8 mouse cellular contexts compared by ENCODE assay signal in the genomic region with DNA sequence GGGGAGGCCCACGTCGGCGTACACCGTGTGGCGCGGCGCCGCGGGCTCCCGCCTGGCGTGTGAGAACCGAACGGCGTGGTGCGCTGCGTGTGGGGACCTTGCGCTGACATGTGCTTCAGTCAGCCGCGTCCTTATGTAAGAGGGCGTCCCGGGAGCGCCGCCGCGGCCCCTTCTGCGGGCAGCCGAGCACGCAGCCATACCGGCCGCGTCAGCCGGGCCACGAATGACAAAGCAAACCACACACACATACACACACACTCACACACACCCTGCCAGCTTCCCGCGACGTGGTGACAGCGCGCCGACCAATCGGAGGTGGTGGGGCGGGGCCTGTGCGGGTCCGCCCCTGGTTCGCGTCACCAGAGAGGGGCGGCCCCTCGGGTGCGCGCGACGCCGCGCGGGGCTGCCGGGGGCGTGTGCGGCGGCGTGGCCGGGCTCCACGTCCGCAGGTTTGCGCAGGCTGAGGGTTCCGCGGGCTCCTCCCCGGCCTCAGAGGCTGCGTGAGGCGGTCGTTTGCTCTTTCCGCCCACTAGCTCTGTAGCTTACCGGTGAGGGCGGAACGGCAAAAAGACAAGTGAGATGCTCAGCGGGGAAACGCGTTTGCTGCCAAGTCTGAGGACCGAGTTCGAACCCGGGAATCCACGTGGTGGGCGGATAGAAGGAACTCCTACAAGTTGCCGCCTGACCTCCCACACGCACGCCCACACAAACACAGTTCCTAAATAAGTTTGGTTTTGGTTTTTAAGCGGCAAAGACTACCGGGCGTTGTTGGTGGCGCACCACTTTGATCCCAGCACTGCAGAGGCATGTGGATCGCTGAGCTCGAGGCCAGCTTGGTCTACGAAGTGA. TPM values are rescaled to one million over a fixed set of nuclear protein-coding genes. Genes with fewer than 3 reads are reported as not detected.
A peak's percentile ranks its signal among the peaks of the same experiment; 100 is the strongest.
DNase-seq lines count a peak whose midpoint lies in the region; ATAC-seq and TF ChIP-seq lines count a peak whose summit lies in the region.

No protein-coding gene starts in this region.

- peak overlapping the region; percentile 64 to 75 for H3K4me3 ChIP-seq in MEL (ENCODE audit: control insufficient read depth in 1 of 2, insufficient read depth in 1 of 2, low read depth in 2 of 2, low read length in 2 of 2)
- H3K4me3 ChIP-seq in forebrain, embryonic 16.5 days (replicated peaks; ENCODE audit: low read length) = peak overlapping the region; percentile 96
- H3K4me3 ChIP-seq in layer of hippocampus, adult 2 months = peak overlapping the region; percentile 81
- peak overlapping the region; percentile 98 for H3K4me3 ChIP-seq in lung, adult 2 months (replicated peaks; ENCODE audit: extremely low read depth, low read depth, low read length)
- peak overlapping the region; percentile 72 for H3K4me3 ChIP-seq in neural tube, embryonic 15.5 days (replicated peaks)

- H3K4me1 ChIP-seq in MEL (ENCODE audit: control insufficient read depth in 1 of 2, insufficient read depth in 2 of 2, low read length in 2 of 2) = peaks cover 3 to 30% of the 10 kb centered on the region in 2 experiments; a peak in 3 of 4 replicates
- peaks cover 20% of the 10 kb centered on the region for H3K4me1 ChIP-seq in forebrain, embryonic 16.5 days (replicated peaks; ENCODE audit: control insufficient read depth, insufficient read depth, low read length)
- peaks cover 5% of the 10 kb centered on the region; the same call in 1 of the 2 replicates for H3K4me1 ChIP-seq in lung, adult 2 months (ENCODE audit: control insufficient read depth, insufficient read depth, low read length)
- H3K4me1 ChIP-seq in neural tube, embryonic 15.5 days = peaks cover 34% of the 10 kb centered on the region

- TF ChIP-seq CTCF in MEL (IDR thresholded peaks at IDR 0.05 in 2 of 3, conservative IDR thresholded peaks at IDR 0.05 in 1 of 3; ENCODE audit: control insufficient read depth in 1 of 3, insufficient read depth in 1 of 3, low read depth in 2 of 3, low read length in 3 of 3, poor library complexity in 1 of 3, severe bottlenecking in 1 of 3) = no peak
- TF ChIP-seq CTCF in layer of hippocampus, adult 2 months (conservative IDR thresholded peaks at IDR 0.05) = peak; percentile 32; the same call in 1 of the 2 replicates
- TF ChIP-seq CTCF in lung, adult 2 months (IDR thresholded peaks at IDR 0.05; ENCODE audit: insufficient read depth, low read length) = no peak

- H3K9ac ChIP-seq in MEL (ENCODE audit: control insufficient read depth, low read depth, low read length, poor library complexity, severe bottlenecking) = peak overlapping the region; percentile 87
- H3K9ac ChIP-seq in forebrain, embryonic 16.5 days (replicated peaks; ENCODE audit: low read depth, low read length) = peak overlapping the region; percentile 92
- H3K9ac ChIP-seq in neural tube, embryonic 15.5 days (replicated peaks) = peak overlapping the region; percentile 85

- DNase-seq in MEL (ENCODE audit: low read depth, low spot score) = peak; percentile 94
- peak; percentile 92 to 97 for DNase-seq in cerebellum, adult 18-20 months
- DNase-seq in heart, postnatal 4 days = peak; percentile 94
- peak; percentile 93 to 94 for DNase-seq in layer of hippocampus, adult 2 months (ENCODE audit: low spot score in 2 of 2)
- DNase-seq in lung, adult 2 months = peak; percentile 92
- DNase-seq in testis, postnatal 14 days (ENCODE audit: low spot score) = peak; percentile 93

- WGBS in forebrain, embryonic 16.5 days = 1% methylated on average over 81 of the region's 91 CpGs
- under 1% methylated on average over 91 of the region's 91 CpGs for WGBS in lung, adult 2 months
- 1% methylated on average over 90 of the region's 91 CpGs for WGBS in neural tube, embryonic 15.5 days

- TF ChIP-seq EP300 in MEL (IDR thresholded peaks at IDR 0.05; ENCODE audit: low read depth in 1 of 2, low read length in 2 of 2) = peak in 1 of 2 experiments; percentile 17; a peak in 2 of 4 replicates

- TF ChIP-seq POLR2A in MEL (IDR thresholded peaks at IDR 0.05; ENCODE audit: control insufficient read depth in 1 of 2, insufficient read depth in 1 of 2, low read depth in 1 of 2, low read length in 2 of 2, poor library complexity in 1 of 2) = peak; percentile 81 to 82
- peak; percentile 80; the same call in 1 of the 2 replicates for TF ChIP-seq POLR2A in lung, adult 2 months (IDR thresholded peaks at IDR 0.05; ENCODE audit: borderline replicate concordance, extremely low read depth, low read depth, low read length)

- peak overlapping the region; percentile 84 for H3K27ac ChIP-seq in MEL (ENCODE audit: control insufficient read depth, low read depth, low read length)
- H3K27ac ChIP-seq in forebrain, embryonic 16.5 days (ENCODE audit: low read length) = peak overlapping the region; percentile 100
- peak overlapping the region; percentile 99 for H3K27ac ChIP-seq in layer of hippocampus, adult 2 months
- H3K27ac ChIP-seq in neural tube, embryonic 15.5 days (replicated peaks) = peak overlapping the region; percentile 100

- no peak for TF ChIP-seq RAD21 in MEL (IDR thresholded peaks at IDR 0.05; ENCODE audit: low read depth, low read length)

- peaks cover 0 to 19% of the 10 kb centered on the region in 2 experiments; a peak in 2 of 4 replicates for H3K36me3 ChIP-seq in MEL (ENCODE audit: control insufficient read depth in 1 of 2, insufficient read depth in 2 of 2, low read length in 2 of 2)
- H3K36me3 ChIP-seq in forebrain, embryonic 16.5 days (ENCODE audit: control insufficient read depth, insufficient read depth) = no peaks in the 10 kb centered on the region
- no peaks in the 10 kb centered on the region for H3K36me3 ChIP-seq in neural tube, embryonic 15.5 days

- H3K79me2 ChIP-seq in MEL (ENCODE audit: control insufficient read depth, insufficient read depth, low read length, poor library complexity) = peaks cover 34% of the 10 kb centered on the region

- no peaks in the 10 kb centered on the region for H3K9me3 ChIP-seq in MEL (replicated peaks; ENCODE audit: insufficient read depth, low read length)
- H3K9me3 ChIP-seq in forebrain, embryonic 16.5 days (ENCODE audit: control insufficient read depth, low read length) = no peaks in the 10 kb centered on the region
- H3K9me3 ChIP-seq in neural tube, embryonic 15.5 days (replicated peaks) = no peaks in the 10 kb centered on the region

- H3K27me3 ChIP-seq in MEL (ENCODE audit: control insufficient read depth in 1 of 2, insufficient read depth in 2 of 2, low read length in 2 of 2) = no peaks in the 10 kb centered on the region
- H3K27me3 ChIP-seq in forebrain, embryonic 16.5 days (replicated peaks; ENCODE audit: control insufficient read depth, insufficient read depth, low read length) = 0 out of 2 replicates have a peak, but pooled peaks cover 9% of the 10 kb centered on the region
- H3K27me3 ChIP-seq in neural tube, embryonic 15.5 days (replicated peaks) = peaks cover 15% of the 10 kb centered on the region

- peak overlapping the region; percentile 67 for H3K4me2 ChIP-seq in forebrain, embryonic 16.5 days (ENCODE audit: low read length)
- peak overlapping the region; percentile 69 for H3K4me2 ChIP-seq in neural tube, embryonic 15.5 days

- peak; percentile 96 for ATAC-seq in forebrain, embryonic 16.5 days
- ATAC-seq in neural tube, embryonic 15.5 days (ENCODE audit: low FRiP score) = peak; percentile 95

TF ChIP-seq in MEL, 35 proteins besides CTCF, POLR2A, EP300 and RAD21 (continues in another document):
- TF ChIP-seq ZC3H11A (IDR thresholded peaks at IDR 0.05; ENCODE audit: low read depth, low read length) = no peak
- TF ChIP-seq MAX (IDR thresholded peaks at IDR 0.05; ENCODE audit: low read length) = peak; percentile 96
- peak; percentile 88 for TF ChIP-seq MYC (IDR thresholded peaks at IDR 0.05; ENCODE audit: low read depth, low read length)
- TF ChIP-seq SIN3A (IDR thresholded peaks at IDR 0.05; ENCODE audit: low read length) = peak; percentile 78; the same call in 1 of the 2 replicates
- peak; percentile 21; the same call in 1 of the 2 replicates for TF ChIP-seq TCF12 (IDR thresholded peaks at IDR 0.05; ENCODE audit: low read depth, low read length)
- TF ChIP-seq HCFC1 (IDR thresholded peaks at IDR 0.05; ENCODE audit: low read depth, low read length) = peak; percentile 24; the same call in 1 of the 2 replicates
- peak; percentile 48; the same call in 1 of the 2 replicates for TF ChIP-seq TBP (IDR thresholded peaks at IDR 0.05; ENCODE audit: low read depth, low read length)
- peak; percentile 78 for TF ChIP-seq NELFE (IDR thresholded peaks at IDR 0.05; ENCODE audit: low read depth, low read length)
- no peak for TF ChIP-seq CHD2 (IDR thresholded peaks at IDR 0.05; ENCODE audit: low read length)
- peak; percentile 8; the same call in 1 of the 2 replicates for TF ChIP-seq ZMIZ1 (IDR thresholded peaks at IDR 0.05; ENCODE audit: low read depth, low read length)
- TF ChIP-seq MXI1 (IDR thresholded peaks at IDR 0.05; ENCODE audit: low read depth, low read length) = peak; percentile 96
- TF ChIP-seq NRF1 (IDR thresholded peaks at IDR 0.05; ENCODE audit: insufficient read depth, low read depth, low read length, poor library complexity, severe bottlenecking) = peak; percentile 75
- 0 out of 2 replicates have a peak, but pooled peaks have one; percentile 54 for TF ChIP-seq MAZ (IDR thresholded peaks at IDR 0.05; ENCODE audit: low read depth, low read length)
- peak; percentile 62; the same call in 1 of the 2 replicates for TF ChIP-seq ETS1 (IDR thresholded peaks at IDR 0.05; ENCODE audit: low read depth, low read length)
- no peak for TF ChIP-seq MEF2A (IDR thresholded peaks at IDR 0.05; ENCODE audit: extremely low read depth, insufficient replicate concordance, low read depth, low read length, poor library complexity, severe bottlenecking)

RNA-seq across cellular contexts. Expression of a gene that starts 0.7 kb away (rescaled TPM):
- total RNA-seq in MEL (2012; rRNA removed) = 22.2 and 25.6 TPM in 2 replicates
- 10 to 100 TPM in 1 of 2 experiments, not detected in 1; 35.9 TPM for polyA plus RNA-seq in MEL (2012; ENCODE audit: insufficient read depth in 1 of 2, insufficient read length in 2 of 2, low read depth in 1 of 2, low replicate concordance in 2 of 2, missing spikeins in 1 of 2)
- polyA plus RNA-seq in forebrain, embryonic 16.5 days (2015; fragmentation: Nextera tagmentation; extraction: Ambion mirVana) = 98.7 and 104 TPM in 2 replicates
- 10 to 100 TPM; 26.6 to 27.9 TPM for total RNA-seq in heart, postnatal 4 days (2021)
- total RNA-seq in layer of hippocampus, adult 2 months (2021) = 10 to 100 TPM; 43.4 to 43.8 TPM
- polyA plus RNA-seq in lung, adult 2 months (2012; rRNA removed) = 7.8 and 9.2 TPM in 2 replicates
- polyA plus RNA-seq in neural tube, embryonic 15.5 days (2015; fragmentation: Nextera tagmentation; extraction: Ambion mirVana) = 78.0 and 91.9 TPM in 2 replicates

RNA-seq across cellular contexts. Expression of a gene that starts 10.5 kb away (rescaled TPM):
- 64.8 and 176 TPM in 2 replicates for total RNA-seq in MEL (2012; rRNA removed)
- 10 to 100 TPM in 1 of 2 experiments, not detected in 1; 49.9 TPM for polyA plus RNA-seq in MEL (2012; ENCODE audit: insufficient read depth in 1 of 2, insufficient read length in 2 of 2, low read depth in 1 of 2, low replicate concordance in 2 of 2, missing spikeins in 1 of 2)
- polyA plus RNA-seq in forebrain, embryonic 16.5 days (2015; fragmentation: Nextera tagmentation; extraction: Ambion mirVana) = 0.47 and 1.0 TPM in 2 replicates
- total RNA-seq in heart, postnatal 4 days (2021) = 1 to 10 TPM; 4.7 to 5.4 TPM
- total RNA-seq in layer of hippocampus, adult 2 months (2021) = not detected
- 0.14 TPM in 1 of 2 replicates, not detected in the other for polyA plus RNA-seq in lung, adult 2 months (2012; rRNA removed)
- 1.6 and 1.9 TPM in 2 replicates for polyA plus RNA-seq in neural tube, embryonic 15.5 days (2015; fragmentation: Nextera tagmentation; extraction: Ambion mirVana)

Comparison
In these comparisons a context has a peak if more than half of its experiments do, and no peak if none do; other contexts are left out.
1. Peak in every context shown above with its lines: DNase-seq, ATAC-seq, H3K4me3 ChIP-seq and H3K27ac ChIP-seq.
2. RNA of a gene that starts 10.5 kb away (polyA plus RNA-seq): 49.9 TPM in MEL; 1.6 to 1.9 TPM in neural tube, embryonic 15.5 days, 0.47 to 1.0 TPM in forebrain, embryonic 16.5 days and 0.14 TPM in lung, adult 2 months; every median in the first group is over 10 times any median in the second.